Comparison of ENCODE assay signal across 42 mouse cellular contexts in the genomic region with DNA sequence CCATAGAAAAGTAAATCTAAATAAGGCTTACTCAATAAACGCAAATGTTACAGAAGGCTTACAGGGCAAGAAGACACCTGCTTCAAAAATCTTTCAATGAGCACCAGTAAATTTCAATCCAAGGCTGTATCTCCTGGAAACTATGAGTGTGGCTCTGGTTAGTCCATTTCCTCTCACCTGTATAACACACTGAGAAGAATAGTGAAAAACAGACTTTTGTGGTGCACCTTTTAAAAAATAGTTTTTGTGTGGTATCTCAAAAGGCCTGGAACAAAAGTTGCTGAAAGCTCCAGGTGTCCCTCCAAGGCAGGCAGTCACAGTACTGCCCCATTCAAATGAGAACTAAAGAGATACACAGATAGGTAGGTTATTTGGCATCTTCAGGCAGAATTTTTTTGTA. TPM values are rescaled to one million over a fixed set of nuclear protein-coding genes. Genes with fewer than 3 reads are reported as not detected.
"Had no signal": no experiment of that assay in that cellular context is flagged by ENCODE, and none has a peak within 500 bp of the region (broad histone marks: within the 10 kb centered on the region; RNA-seq: fewer than 3 reads in every experiment).

No protein-coding gene starts in this region.

- H3K27ac ChIP-seq: limb, embryonic 10.5 days; limb, embryonic 12.5 days; limb, embryonic 13.5 days; limb, embryonic 15.5 days; liver, embryonic 12.5 days; liver, embryonic 13.5 days; liver, embryonic 14.5 days; liver, embryonic 15.5 days; lung, embryonic 15.5 days; macrophage; midbrain, embryonic 10.5 days; midbrain, embryonic 12.5 days; midbrain, embryonic 13.5 days; midbrain, embryonic 15.5 days; neural tube, embryonic 12.5 days had no signal

- H3K4me1 ChIP-seq: limb, embryonic 10.5 days; limb, embryonic 12.5 days; lung, embryonic 15.5 days; midbrain, embryonic 10.5 days; midbrain, embryonic 12.5 days; neural tube, embryonic 12.5 days had no signal

- DNase-seq: left cerebral cortex, postnatal 4 days; liver; liver, embryonic 13.5 days; liver, postnatal 0 days; lung, adult 18-20 months; lung, adult 2 months; lung, embryonic 14.5 days; lung, postnatal 10 days; lung, postnatal 14 days; lung, postnatal 36 days; lung, postnatal 4 days; midbrain, embryonic 14.5 days had no signal

- H3K27me3 ChIP-seq: limb, embryonic 12.5 days; limb, embryonic 13.5 days; limb, embryonic 15.5 days; liver, embryonic 12.5 days; liver, embryonic 13.5 days; liver, embryonic 15.5 days; lung, embryonic 15.5 days; megakaryocyte, embryonic 14.5 days; midbrain, embryonic 12.5 days; midbrain, embryonic 13.5 days; midbrain, embryonic 15.5 days; neural tube, embryonic 12.5 days had no signal

- H3K4me3 ChIP-seq: limb, embryonic 10.5 days; limb, embryonic 12.5 days; limb, embryonic 13.5 days; limb, embryonic 15.5 days; liver, embryonic 12.5 days; liver, embryonic 13.5 days; liver, embryonic 15.5 days; lung, embryonic 15.5 days; megakaryocyte, embryonic 14.5 days; midbrain, embryonic 10.5 days; midbrain, embryonic 12.5 days; midbrain, embryonic 13.5 days; midbrain, embryonic 15.5 days; myocyte; neural tube, embryonic 12.5 days had no signal

- H3K9ac ChIP-seq: limb, embryonic 12.5 days; limb, embryonic 13.5 days; limb, embryonic 15.5 days; liver, embryonic 12.5 days; liver, embryonic 13.5 days; liver, embryonic 14.5 days; liver, embryonic 15.5 days; liver, postnatal 0 days; lung, embryonic 14.5 days; lung, embryonic 15.5 days; midbrain, embryonic 12.5 days; midbrain, embryonic 13.5 days; midbrain, embryonic 15.5 days; neural tube, embryonic 12.5 days had no signal

- H3K4me2 ChIP-seq: limb, embryonic 12.5 days; limb, embryonic 13.5 days; limb, embryonic 15.5 days; liver, embryonic 11.5 days; liver, embryonic 12.5 days; liver, embryonic 13.5 days; liver, embryonic 15.5 days; lung, embryonic 14.5 days; lung, embryonic 15.5 days; midbrain, embryonic 11.5 days; midbrain, embryonic 12.5 days; midbrain, embryonic 13.5 days; midbrain, embryonic 15.5 days; neural tube, embryonic 12.5 days had no signal

- H3K9me3 ChIP-seq: limb, embryonic 10.5 days; limb, embryonic 12.5 days; limb, embryonic 13.5 days; limb, embryonic 15.5 days; liver, embryonic 12.5 days; liver, embryonic 13.5 days; liver, embryonic 15.5 days; lung, embryonic 15.5 days; megakaryocyte, embryonic 14.5 days; midbrain, embryonic 10.5 days; midbrain, embryonic 12.5 days; midbrain, embryonic 13.5 days; midbrain, embryonic 15.5 days; neural tube, embryonic 12.5 days had no signal

RNA-seq across cellular contexts. Expression of a gene that starts 35.7 kb away (rescaled TPM):
- total RNA-seq: left cerebral cortex, postnatal 10 days; left cerebral cortex, postnatal 14 days; left cerebral cortex, postnatal 4 days; liver, adult 2 months; megakaryocyte progenitor cell, adult 5-6 weeks; megakaryocyte, adult 5-6 weeks; megakaryocyte-erythroid progenitor cell, adult 5-6 weeks; midbrain, postnatal 0 days; monocyte, adult 5-6 weeks had no signal
- polyA plus RNA-seq: limb, embryonic 10.5 days; limb, embryonic 11.5 days; limb, embryonic 12.5 days; limb, embryonic 13.5 days; limb, embryonic 14.5 days; limb, embryonic 15.5 days; liver, embryonic 11.5 days; liver, embryonic 12.5 days; liver, embryonic 13.5 days; liver, embryonic 14.5 days; liver, embryonic 16.5 days; lung, embryonic 14.5 days; macrophage; midbrain, embryonic 10.5 days; midbrain, embryonic 11.5 days; midbrain, embryonic 12.5 days; midbrain, embryonic 13.5 days; midbrain, embryonic 14.5 days; midbrain, embryonic 15.5 days; myocyte; neural tube, embryonic 11.5 days; neural tube, embryonic 12.5 days had no signal
